In genomic region chr9:101915082-101915481, GRCm38 (mm10) we compare ENCODE assay signal across 23 mouse cellular contexts. TPM values are rescaled to one million over a fixed set of nuclear protein-coding genes. Genes with fewer than 3 reads are reported as not detected.
"Had no signal": no experiment of that assay in that cellular context is flagged by ENCODE, and none has a peak within 500 bp of the region (broad histone marks: within the 10 kb centered on the region; RNA-seq: fewer than 3 reads in every experiment).

No protein-coding gene starts in this region.

- H3K9ac ChIP-seq: liver, embryonic 14.5 days; lung, embryonic 14.5 days; midbrain, embryonic 12.5 days; neural tube, embryonic 13.5 days; neural tube, embryonic 15.5 days; stomach, embryonic 15.5 days had no signal

- H3K27me3 ChIP-seq: midbrain, embryonic 12.5 days; neural tube, embryonic 13.5 days; neural tube, embryonic 15.5 days; stomach, embryonic 15.5 days had no signal

- DNase-seq: lung, adult 18-20 months; lung, embryonic 14.5 days; lung, postnatal 10 days; lung, postnatal 4 days; right cerebral cortex, postnatal 14 days; thymus, adult 2 months; thymus, postnatal 25 days; thymus, postnatal 4 days had no signal

- H3K27ac ChIP-seq: liver, embryonic 14.5 days; midbrain, embryonic 12.5 days; neural tube, embryonic 13.5 days; neural tube, embryonic 15.5 days; stomach, embryonic 15.5 days; stomach, postnatal 0 days had no signal

- H3K9me3 ChIP-seq: midbrain, embryonic 12.5 days; neural tube, embryonic 13.5 days; neural tube, embryonic 15.5 days; stomach, embryonic 15.5 days had no signal

- H3K36me3 ChIP-seq: midbrain, embryonic 12.5 days; neural tube, embryonic 13.5 days; neural tube, embryonic 15.5 days; stomach, embryonic 15.5 days had no signal

- H3K4me2 ChIP-seq: lung, embryonic 14.5 days; midbrain, embryonic 12.5 days; neural tube, embryonic 13.5 days; neural tube, embryonic 15.5 days; stomach, embryonic 15.5 days had no signal

- H3K4me3 ChIP-seq: midbrain, embryonic 12.5 days; myocyte; neural tube, embryonic 13.5 days; neural tube, embryonic 15.5 days; stomach, embryonic 15.5 days had no signal

- H3K4me1 ChIP-seq: stomach, embryonic 15.5 days had no signal

RNA-seq across cellular contexts. Expression of gene 9630041A04Rik, which starts 53.4 kb away (rescaled TPM):
- total RNA-seq: megakaryocyte, adult 5-6 weeks; megakaryocyte-erythroid progenitor cell, adult 5-6 weeks had no signal
- polyA plus RNA-seq: liver, embryonic 14.5 days; liver, embryonic 16.5 days; lung, embryonic 16.5 days; myocyte; neural tube, embryonic 11.5 days; spleen, adult 2 months; stomach, embryonic 15.5 days; stomach, postnatal 0 days; testis, adult 2 months; thymus, adult 2 months; urinary bladder, adult 2 months had no signal
